Mouse (Mus musculus) lung, postnatal 0 days (tissue): ENCODE measurements around the gene Mpzl3.

Experiments used
- CTCF ChIP-seq: IDR thresholded peaks from 2 replicates; pipeline ENCODE4 v1.5.1; 2016; ENCODE audit warnings: antibody characterized with exemption, mild to moderate bottlenecking
- EP300 ChIP-seq: IDR thresholded peaks from 2 replicates; pipeline ENCODE4 v1.6.1; 2016; ENCODE audit warnings: antibody characterized with exemption, mild to moderate bottlenecking, control low read depth

- TF ChIP-seq EP300: no peak
- TF ChIP-seq CTCF: no peak
These were observed 12.8 kb upstream of the Mpzl3 start for GRCm38 (mm10) chr9:45042056-45042720.
